Mouse (Mus musculus) hindbrain, embryonic 13.5 days (tissue): ENCODE results near the gene Fbp2. TPM values are rescaled to one million over a fixed set of nuclear protein-coding genes. Genes with fewer than 3 reads are reported as not detected.

Experiments
- ATAC-seq: fragments of 200-750 bp; cut with Nextera tagmentation; 2 replicates; pipeline ENCODE4 v1.8.0; 2017; ENCODE audit warnings: moderate TSS enrichment; ENCODE audit not compliant: low FRiP score
- H3K27ac ChIP-seq: fragments of 300-500 bp; sonication (generic); 2 replicates; pipeline ENCODE4 v1.5.1; 2015; ENCODE audit warnings: inconsistent platforms, mild to moderate bottlenecking, moderate library complexity
- H3K27me3 ChIP-seq: fragments of 300-500 bp; sonication (generic); 2 replicates; pipeline ENCODE4 v1.6.1; 2015; ENCODE audit warnings: mild to moderate bottlenecking, inconsistent platforms
- H3K36me3 ChIP-seq: fragments of 300-500 bp; sonication (generic); 2 replicates; pipeline ENCODE4 v1.6.1; 2015; ENCODE audit warnings: mild to moderate bottlenecking, inconsistent platforms
- H3K4me1 ChIP-seq: fragments of 300-500 bp; sonication (generic); replicated peaks from 2 replicates; pipeline ENCODE4 v1.6.1; 2015; ENCODE audit warnings: inconsistent platforms
- H3K4me2 ChIP-seq: fragments of 300-500 bp; sonication (generic); 2 replicates; pipeline ENCODE4 v1.6.1; 2015; ENCODE audit warnings: inconsistent platforms, mild to moderate bottlenecking, moderate library complexity
- H3K4me3 ChIP-seq: fragments of 300-500 bp; sonication (generic); 2 replicates; pipeline ENCODE4 v1.5.1; 2015; ENCODE audit warnings: mild to moderate bottlenecking, inconsistent platforms
- H3K9ac ChIP-seq: fragments of 300-500 bp; sonication (generic); 2 replicates; pipeline ENCODE4 v1.6.1; 2015; ENCODE audit warnings: mild to moderate bottlenecking, inconsistent platforms
- H3K9me3 ChIP-seq: fragments of 300-500 bp; sonication (generic); 2 replicates; pipeline ENCODE4 v1.6.1; 2016; ENCODE audit warnings: inconsistent platforms
- WGBS: fragments of 180-500 bp; shearing (Covaris S2); methylation state at CpG from one replicate; pipeline ENCODE4 v1.1.7; 2015; 5-methylcytosine and 5-hydroxymethylcytosine counted together
- polyA plus RNA-seq: library from polyadenylated mRNA; unstranded; fragments of >200 nt; fragmentation: Nextera tagmentation; extraction: Ambion mirVana; gene quantifications from 2 replicates; pipeline ENCODE4 v1.2.1, GENCODE M21; 2015

Fbp2 gene
- 0.14 and 0.93 TPM in 2 replicates for polyA plus RNA-seq

- H3K4me3 ChIP-seq: no peak within 1 kb of the TSS
- no peak within 1 kb of the TSS for H3K27ac ChIP-seq
- H3K9ac ChIP-seq: no peak within 1 kb of the TSS
- no peaks in the 10 kb centered on the region for H3K9me3 ChIP-seq
- no peaks in the 10 kb centered on the region; the same call in 1 of the 2 replicates for H3K4me1 ChIP-seq
- H3K4me2 ChIP-seq: no peak within 1 kb of the TSS
- ATAC-seq: no peak
- no peaks in the 10 kb centered on the region for H3K27me3 ChIP-seq
- H3K36me3 ChIP-seq: no peaks in the 10 kb centered on the region
- WGBS: 75% methylated on average over 21 of the region's 21 CpGs
These were observed at the start of gene Fbp2 for GRCm38 (mm10) chr13:62857941-62858915. Fbp2 (minus strand) TSS chr13:62858422.

- Histone ChIP-seq H3K9me3 (no peaks in the 10 kb centered on the region), H3K4me1 (peaks cover 11% of the 10 kb centered on the region), H3K36me3 (no peaks in the 10 kb centered on the region), H3K9ac (no peak overlapping the region), H3K27ac (peak overlapping the region; percentile 46; the same call in 1 of the 2 replicates), H3K27me3 (no peaks in the 10 kb centered on the region), H3K4me2 (peak overlapping the region; percentile 30), H3K4me3 (no peak overlapping the region)
- WGBS: 63% methylated on average over 14 of the region's 14 CpGs
- peak; percentile 63 for ATAC-seq
These were observed 49.4 kb upstream of the Fbp2 start for GRCm38 (mm10) chr13:62907527-62908162.

GRCm38 (mm10) chr13:62901139-62901538, 42.9 kb upstream of the Fbp2 start:
- Histone ChIP-seq H3K4me1 (no peaks in the 10 kb centered on the region), H3K27ac (no peak overlapping the region), H3K9ac (no peak overlapping the region), H3K9me3 (no peaks in the 10 kb centered on the region), H3K4me3 (no peak overlapping the region), H3K27me3 (no peaks in the 10 kb centered on the region), H3K4me2 (no peak overlapping the region), H3K36me3 (no peaks in the 10 kb centered on the region)
- ATAC-seq: no peak

- no peaks in the 10 kb centered on the region for H3K36me3 ChIP-seq
- no peak overlapping the region for H3K9ac ChIP-seq
- WGBS: 92% methylated on average over 4 of the region's 4 CpGs
- no peak for ATAC-seq
- no peak overlapping the region for H3K4me2 ChIP-seq
- H3K4me1 ChIP-seq: no peaks in the 10 kb centered on the region
- no peak overlapping the region for H3K4me3 ChIP-seq
- H3K27me3 ChIP-seq: no peaks in the 10 kb centered on the region
- H3K27ac ChIP-seq: no peak overlapping the region
- H3K9me3 ChIP-seq: no peaks in the 10 kb centered on the region
These were observed 39.9 kb upstream of the Fbp2 start for GRCm38 (mm10) chr13:62897927-62898646.

- Histone ChIP-seq H3K4me3 (no peak overlapping the region), H3K4me1 (no peaks in the 10 kb centered on the region; the same call in 1 of the 2 replicates), H3K4me2 (no peak overlapping the region), H3K9me3 (no peaks in the 10 kb centered on the region), H3K9ac (no peak overlapping the region), H3K27me3 (peaks cover 18% of the 10 kb centered on the region), H3K27ac (no peak overlapping the region), H3K36me3 (no peaks in the 10 kb centered on the region)
- no peak for ATAC-seq
- WGBS: 92% methylated on average over 9 of the region's 9 CpGs
These were observed 35.0 kb upstream of the Fbp2 start for GRCm38 (mm10) chr13:62893044-62893842.

GRCm38 (mm10) chr13:62889311-62889710, 31.1 kb upstream of the Fbp2 start:
- H3K27me3 ChIP-seq: peaks cover 41% of the 10 kb centered on the region
- no peaks in the 10 kb centered on the region for H3K9me3 ChIP-seq
- WGBS: 92% methylated on average over 2 of the region's 2 CpGs
- peaks cover 11% of the 10 kb centered on the region for H3K4me1 ChIP-seq
- H3K9ac ChIP-seq: no peak overlapping the region
- no peaks in the 10 kb centered on the region for H3K36me3 ChIP-seq
- H3K4me2 ChIP-seq: no peak overlapping the region
- H3K4me3 ChIP-seq: no peak overlapping the region
- H3K27ac ChIP-seq: no peak overlapping the region
- no peak for ATAC-seq

- 3% methylated on average over 29 of the region's 29 CpGs for WGBS
- Histone ChIP-seq H3K27me3 (peaks cover 41% of the 10 kb centered on the region), H3K9ac (peak within 1 kb of the TSS; percentile 57; the same call in 1 of the 2 replicates), H3K4me3 (peak within 1 kb of the TSS; percentile 31), H3K27ac (no peak within 1 kb of the TSS), H3K4me2 (peak within 1 kb of the TSS; percentile 53), H3K9me3 (no peaks in the 10 kb centered on the region), H3K4me1 (peaks cover 11% of the 10 kb centered on the region), H3K36me3 (no peaks in the 10 kb centered on the region)
- ATAC-seq: peak; percentile 43; the same call in 1 of the 2 replicates
These were observed 29.7 kb upstream of the Fbp2 start, which contains the start of gene Fbp1 for GRCm38 (mm10) chr13:62887712-62888441. Fbp1 (minus strand) TSS chr13:62888282.

- peaks cover 36% of the 10 kb centered on the region for H3K27me3 ChIP-seq
- H3K4me3 ChIP-seq: no peak overlapping the region
- no peaks in the 10 kb centered on the region for H3K9me3 ChIP-seq
- H3K27ac ChIP-seq: no peak overlapping the region
- 83% methylated on average over 3 of the region's 3 CpGs for WGBS
- no peaks in the 10 kb centered on the region for H3K36me3 ChIP-seq
- H3K4me1 ChIP-seq: peaks cover 14% of the 10 kb centered on the region
- no peak overlapping the region for H3K4me2 ChIP-seq
- no peak for ATAC-seq
- no peak overlapping the region for H3K9ac ChIP-seq
These were observed 26.3 kb upstream of the Fbp2 start for GRCm38 (mm10) chr13:62884536-62884935.

- WGBS: 89% methylated on average over 9 of the region's 9 CpGs
- H3K9ac ChIP-seq: no peak overlapping the region
- H3K27me3 ChIP-seq: peaks cover 29% of the 10 kb centered on the region
- H3K27ac ChIP-seq: no peak overlapping the region
- H3K4me1 ChIP-seq: peaks cover 15% of the 10 kb centered on the region
- no peak overlapping the region for H3K4me2 ChIP-seq
- no peak for ATAC-seq
- no peaks in the 10 kb centered on the region for H3K36me3 ChIP-seq
- no peaks in the 10 kb centered on the region for H3K9me3 ChIP-seq
- no peak overlapping the region for H3K4me3 ChIP-seq
These were observed 25.7 kb upstream of the Fbp2 start for GRCm38 (mm10) chr13:62883925-62884324.

- Histone ChIP-seq H3K36me3 (no peaks in the 10 kb centered on the region), H3K9me3 (no peaks in the 10 kb centered on the region), H3K9ac (no peak overlapping the region), H3K4me2 (no peak overlapping the region), H3K4me1 (peaks cover 15% of the 10 kb centered on the region), H3K4me3 (no peak overlapping the region), H3K27ac (no peak overlapping the region), H3K27me3 (peaks cover 25% of the 10 kb centered on the region)
- no peak for ATAC-seq
- WGBS: 82% methylated on average over 2 of the region's 2 CpGs
These were observed 25.2 kb upstream of the Fbp2 start for GRCm38 (mm10) chr13:62883436-62883835.

- Histone ChIP-seq H3K4me2 (no peak overlapping the region), H3K4me1 (peaks cover 11% of the 10 kb centered on the region), H3K4me3 (no peak overlapping the region), H3K9me3 (no peaks in the 10 kb centered on the region), H3K36me3 (no peaks in the 10 kb centered on the region), H3K27ac (no peak overlapping the region), H3K9ac (no peak overlapping the region), H3K27me3 (peaks cover 25% of the 10 kb centered on the region)
- WGBS: 82% methylated on average over 5 of the region's 5 CpGs
- no peak for ATAC-seq
These were observed 24.6 kb upstream of the Fbp2 start for GRCm38 (mm10) chr13:62882856-62883255.
